Mouse (Mus musculus) forebrain, postnatal 0 days (tissue): ENCODE results near the gene Kcnh5. TPM values are rescaled to one million over a fixed set of nuclear protein-coding genes. Genes with fewer than 3 reads are reported as not detected.
A peak's percentile ranks its signal among the peaks of the same experiment; 100 is the strongest.

Experiments used
- ATAC-seq: fragments of 200-750 bp; cut with Nextera tagmentation; 2 replicates; pipeline ENCODE4 v1.8.0; 2017; ENCODE audit warnings: mild to moderate bottlenecking, moderate library complexity
- DNase-seq: peaks from one replicate; pipeline ENCODE4 v3.0.0-alpha.2; 2015
- H3K27ac ChIP-seq: fragments of 300-500 bp; sonication (generic); 2 replicates; pipeline ENCODE4 v1.5.1; 2014; ENCODE audit warnings: low read depth, mild to moderate bottlenecking, antibody characterized with exemption, low read length, moderate library complexity, mixed read lengths
- H3K27me3 ChIP-seq: fragments of 300-500 bp; sonication (generic); 2 replicates; pipeline ENCODE4 v1.6.1; 2014; ENCODE audit warnings: mild to moderate bottlenecking, low read length, mixed read lengths; ENCODE audit not compliant: insufficient read depth
- H3K36me3 ChIP-seq: fragments of 300-500 bp; sonication (generic); 2 replicates; pipeline ENCODE4 v1.6.1; 2014; ENCODE audit warnings: mild to moderate bottlenecking, moderate library complexity; ENCODE audit not compliant: insufficient read depth
- H3K4me1 ChIP-seq: fragments of 300-500 bp; sonication (generic); 2 replicates; pipeline ENCODE4 v1.6.1; 2014; ENCODE audit warnings: antibody characterized with exemption; ENCODE audit not compliant: insufficient read depth
- H3K4me2 ChIP-seq: fragments of 300-500 bp; sonication (generic); 2 replicates; pipeline ENCODE4 v1.6.1; 2014; ENCODE audit warnings: low read depth, mild to moderate bottlenecking, moderate library complexity
- H3K4me3 ChIP-seq: fragments of 300-500 bp; sonication (generic); 2 replicates; pipeline ENCODE4 v1.5.1; 2014; ENCODE audit warnings: low read depth, low read length, mixed read lengths
- H3K9ac ChIP-seq: fragments of 300-500 bp; sonication (generic); 2 replicates; pipeline ENCODE4 v1.6.1; 2014; ENCODE audit warnings: mild to moderate bottlenecking
- H3K9me3 ChIP-seq: fragments of 300-500 bp; sonication (generic); 2 replicates; pipeline ENCODE4 v1.6.1; 2016; ENCODE audit warnings: low read length
- CTCF ChIP-seq: sonication (generic); IDR thresholded peaks from 2 replicates; pipeline ENCODE4 v1.5.1; 2016; ENCODE audit warnings: antibody characterized with exemption, control low read depth, low read depth
- WGBS: fragments of 180-500 bp; shearing (Covaris S2); extraction: QIAGEN DNeasy Blood & Tissue Kit; methylation state at CpG from one replicate; pipeline ENCODE4 v1.1.7; 2014; 5-methylcytosine and 5-hydroxymethylcytosine counted together
- polyA plus RNA-seq: library from polyadenylated mRNA; unstranded; fragments of >200 nt; fragmentation: Nextera tagmentation; extraction: Ambion mirVana; gene quantifications from 2 replicates; pipeline ENCODE4 v1.2.1, GENCODE M21; 2015
- total RNA-seq: library from RNA; depleted of rRNA; stranded (reverse); fragments of >200 nt; gene quantifications from 2 replicates; pipeline ENCODE4 v1.2.3, GENCODE M21; 2014

Kcnh5 gene
- total and polyA plus RNA-seq, 2 experiments from 2014 or later, result 1.5 to 7.4 TPM

GRCm38 (mm10) chr12:75071043-75071442, 106.1 kb downstream of the Kcnh5 start:
- Histone ChIP-seq H3K27ac (no peak overlapping the region), H3K4me2 (no peak overlapping the region), H3K36me3 (no peaks in the 10 kb centered on the region), H3K9me3 (no peaks in the 10 kb centered on the region), H3K4me1 (no peaks in the 10 kb centered on the region), H3K27me3 (no peaks in the 10 kb centered on the region), H3K9ac (no peak overlapping the region), H3K4me3 (no peak overlapping the region)
- TF ChIP-seq CTCF, result no peak
- ATAC-seq (no peak), DNase-seq (no peak)
- 94% methylated on average over 2 of the region's 2 CpGs for WGBS

GRCm38 (mm10) chr12:75062571-75062970, 114.6 kb downstream of the Kcnh5 start:
- no peak overlapping the region for H3K9ac ChIP-seq
- TF ChIP-seq CTCF, result no peak
- H3K27ac ChIP-seq, result no peak overlapping the region
- H3K4me2 ChIP-seq, result no peak overlapping the region
- H3K27me3 ChIP-seq, result no peaks in the 10 kb centered on the region
- ATAC-seq, result no peak
- H3K4me3 ChIP-seq, result no peak overlapping the region
- no peaks in the 10 kb centered on the region for H3K4me1 ChIP-seq
- H3K9me3 ChIP-seq, result no peaks in the 10 kb centered on the region
- H3K36me3 ChIP-seq, result no peaks in the 10 kb centered on the region
- no peak for DNase-seq

GRCm38 (mm10) chr12:75061731-75062130, 115.4 kb downstream of the Kcnh5 start:
- Histone ChIP-seq H3K27ac (no peak overlapping the region), H3K4me3 (no peak overlapping the region), H3K9me3 (no peaks in the 10 kb centered on the region), H3K36me3 (no peaks in the 10 kb centered on the region), H3K4me2 (no peak overlapping the region), H3K9ac (no peak overlapping the region), H3K27me3 (no peaks in the 10 kb centered on the region), H3K4me1 (no peaks in the 10 kb centered on the region)
- ATAC-seq, result no peak
- no peak for TF ChIP-seq CTCF
- WGBS, result 29% methylated on average over 4 of the region's 4 CpGs
- no peak for DNase-seq

DNA sequence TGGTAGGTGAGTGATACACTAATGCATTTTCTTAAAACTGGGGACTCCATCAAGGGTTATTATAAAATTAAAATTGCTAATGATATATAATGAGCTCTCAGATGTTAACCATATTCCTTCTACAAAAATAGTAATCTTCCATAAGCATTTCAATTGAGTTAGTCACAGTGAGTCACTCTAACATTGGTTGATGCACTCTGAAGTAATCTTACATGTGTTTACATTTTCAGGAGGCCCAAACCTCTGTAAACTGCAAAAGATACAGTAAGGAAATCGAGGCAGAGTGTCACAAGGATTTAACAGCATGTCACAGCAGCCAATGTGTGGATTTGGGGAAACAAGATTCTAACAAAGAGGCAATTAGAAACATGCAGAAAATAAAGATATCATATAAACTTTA, 123.4 kb downstream of the Kcnh5 start:
- 71% methylated on average over 1 of the region's 1 CpGs for WGBS
- Histone ChIP-seq H3K4me1 (no peaks in the 10 kb centered on the region), H3K9ac (no peak overlapping the region), H3K27me3 (no peaks in the 10 kb centered on the region), H3K9me3 (no peaks in the 10 kb centered on the region), H3K4me3 (no peak overlapping the region), H3K4me2 (no peak overlapping the region), H3K36me3 (no peaks in the 10 kb centered on the region), H3K27ac (no peak overlapping the region)
- DNase-seq, result no peak
- ATAC-seq, result no peak
- TF ChIP-seq CTCF, result no peak

- Histone ChIP-seq H3K9me3 (no peaks in the 10 kb centered on the region), H3K9ac (no peak overlapping the region), H3K36me3 (no peaks in the 10 kb centered on the region), H3K4me1 (no peaks in the 10 kb centered on the region), H3K4me3 (no peak overlapping the region), H3K27me3 (no peaks in the 10 kb centered on the region), H3K27ac (no peak overlapping the region), H3K4me2 (no peak overlapping the region)
- 89% methylated on average over 5 of the region's 5 CpGs for WGBS
- DNase-seq, result no peak
- ATAC-seq, result no peak
- TF ChIP-seq CTCF, result no peak
Measured at GRCm38 (mm10) chr12:75036694-75037093, 140.4 kb downstream of the Kcnh5 start.

DNA sequence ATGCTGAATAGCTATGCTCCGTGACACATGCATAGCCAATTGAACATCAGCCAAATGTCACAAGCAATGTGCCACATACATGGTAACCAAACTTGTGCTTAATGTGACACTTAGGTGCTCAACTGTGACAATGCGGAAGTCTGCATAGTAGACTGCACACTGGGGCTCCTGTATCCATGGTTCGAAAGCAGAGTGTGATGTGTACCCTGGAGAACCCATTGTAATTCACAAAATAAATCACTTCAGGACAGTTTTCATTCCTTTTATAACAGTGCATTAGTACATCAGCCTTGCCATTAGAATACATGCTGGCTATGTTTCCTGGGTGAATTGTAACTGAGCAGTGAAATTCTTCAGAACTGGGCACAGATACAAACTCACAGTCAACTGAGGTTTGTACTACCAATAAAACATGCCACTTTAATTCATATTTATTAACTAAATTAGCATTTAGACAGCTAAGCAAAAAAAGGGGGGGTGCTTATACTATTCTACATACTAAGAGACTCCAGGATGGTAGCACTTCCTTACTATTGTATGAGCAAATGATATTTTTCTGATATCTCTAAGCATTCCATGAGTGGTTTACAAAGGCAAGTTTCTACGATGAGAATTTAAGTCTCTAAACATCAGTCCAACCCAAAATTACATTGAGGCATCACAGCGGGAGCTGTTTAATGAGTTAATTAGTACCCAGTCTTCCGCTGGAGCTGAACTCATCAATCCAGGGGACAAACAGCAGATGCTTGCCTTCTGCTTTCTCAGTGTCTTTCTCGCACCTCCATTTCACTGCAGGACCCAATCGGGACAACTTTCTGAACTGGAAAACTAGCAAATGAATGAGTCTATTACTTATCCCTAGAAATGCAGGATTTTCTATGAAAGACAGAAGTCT, 144.9 kb downstream of the Kcnh5 start:
- no peak for ATAC-seq
- H3K4me3 ChIP-seq, result no peak overlapping the region
- no peak overlapping the region for H3K27ac ChIP-seq
- peak; percentile 1 for DNase-seq
- H3K36me3 ChIP-seq, result no peaks in the 10 kb centered on the region
- H3K27me3 ChIP-seq, result no peaks in the 10 kb centered on the region
- no peaks in the 10 kb centered on the region for H3K4me1 ChIP-seq
- no peaks in the 10 kb centered on the region for H3K9me3 ChIP-seq
- 48% methylated on average over 8 of the region's 8 CpGs for WGBS
- H3K4me2 ChIP-seq, result no peak overlapping the region
- TF ChIP-seq CTCF, result no peak
- no peak overlapping the region for H3K9ac ChIP-seq

- no peaks in the 10 kb centered on the region for H3K9me3 ChIP-seq
- ATAC-seq, result no peak
Measured at GRCm38 (mm10) chr12:74971187-74971586, 205.9 kb downstream of the Kcnh5 start.

More at GRCm38 (mm10) chr12:74971187-74971586, 205.9 kb downstream of the Kcnh5 start:
- DNase-seq, result no peak
- Histone ChIP-seq H3K4me3 (no peak overlapping the region), H3K9ac (no peak overlapping the region), H3K27me3 (no peaks in the 10 kb centered on the region), H3K4me1 (no peaks in the 10 kb centered on the region), H3K36me3 (no peaks in the 10 kb centered on the region), H3K27ac (no peak overlapping the region), H3K4me2 (no peak overlapping the region)
- no peak for TF ChIP-seq CTCF
- whole genome bisulfite sequencing, result 92% methylated on average over 3 of the region's 3 CpGs
